In the genomic region with DNA sequence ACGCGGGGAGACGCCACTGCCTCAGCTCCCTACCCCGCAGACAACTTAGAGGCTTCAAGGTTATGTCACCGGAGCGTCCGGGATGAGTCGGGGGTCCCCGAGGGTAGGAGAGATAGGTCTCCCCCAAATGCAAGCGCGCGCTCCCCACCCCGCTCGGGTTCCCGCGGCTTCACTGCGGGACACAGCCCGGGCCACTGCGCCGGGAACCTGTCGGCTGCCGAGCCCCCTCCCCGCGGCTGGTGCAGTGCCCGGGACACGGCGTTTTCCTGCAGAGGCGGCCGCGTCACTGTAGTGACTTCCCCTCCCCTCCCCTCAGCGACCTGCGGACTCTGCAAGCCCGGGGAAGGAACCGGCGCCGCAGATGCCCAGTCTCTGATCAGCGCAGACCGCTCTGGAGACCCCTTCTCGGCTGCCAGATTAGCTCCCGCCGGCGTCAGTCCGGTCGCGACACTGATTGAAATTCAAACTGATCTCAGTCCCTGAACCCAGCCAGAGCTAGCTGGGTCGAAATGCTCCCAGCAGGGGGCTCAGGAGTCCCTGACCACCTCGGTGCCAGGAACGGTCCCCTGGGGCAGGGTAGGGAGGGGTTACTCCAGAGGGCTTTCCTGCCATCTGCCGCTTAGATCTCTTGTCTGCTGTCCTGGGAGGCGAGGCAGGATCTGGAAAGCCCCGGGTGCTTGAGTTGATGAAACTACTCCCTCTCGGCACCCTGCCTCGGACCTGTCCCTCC, we compare ENCODE assay signal across 8 mouse cellular contexts. TPM values are rescaled to one million over a fixed set of nuclear protein-coding genes. Genes with fewer than 3 reads are reported as not detected.
A peak's percentile ranks its signal among the peaks of the same experiment; 100 is the strongest.
DNase-seq lines count a peak whose midpoint lies in the region; ATAC-seq and TF ChIP-seq lines count a peak whose summit lies in the region.

No protein-coding gene starts in this region.

- DNase-seq in layer of hippocampus, adult 2 months (ENCODE audit: low spot score in 2 of 2): peak in 1 of 2 experiments; percentile 40
- DNase-seq in layer of hippocampus, adult 9-11 months: no peak
- DNase-seq in cerebellum, adult 18-20 months: peak; percentile 27 to 39
- DNase-seq in forebrain, postnatal 0 days: peak; percentile 68
- DNase-seq in hindbrain, embryonic 11.5 days (ENCODE audit: low spot score): peak; percentile 86
- DNase-seq in stomach, postnatal 0 days (ENCODE audit: low spot score): peak; percentile 53

- H3K4me1 ChIP-seq in forebrain, postnatal 0 days (ENCODE audit: insufficient read depth): 0 out of 2 replicates have a peak, but pooled peaks cover 3% of the 10 kb centered on the region
- H3K4me1 ChIP-seq in hindbrain, embryonic 11.5 days (replicated peaks; ENCODE audit: control insufficient read depth, insufficient read depth, low read length): peaks cover 4% of the 10 kb centered on the region; the same call in 1 of the 2 replicates
- peaks cover 34% of the 10 kb centered on the region for H3K4me1 ChIP-seq in limb, embryonic 13.5 days
- peaks cover 39% of the 10 kb centered on the region for H3K4me1 ChIP-seq in midbrain, embryonic 13.5 days (replicated peaks)
- no peaks in the 10 kb centered on the region for H3K4me1 ChIP-seq in stomach, postnatal 0 days (replicated peaks; ENCODE audit: control insufficient read depth, insufficient read depth)

- TF ChIP-seq CTCF in layer of hippocampus, adult 2 months (conservative IDR thresholded peaks at IDR 0.05): peak; percentile 61
- peak; percentile 51 for TF ChIP-seq CTCF in forebrain, postnatal 0 days (IDR thresholded peaks at IDR 0.05; ENCODE audit: low read depth)
- peak; percentile 54 for TF ChIP-seq CTCF in stomach, postnatal 0 days (IDR thresholded peaks at IDR 0.05; ENCODE audit: low read depth)

- no peaks in the 10 kb centered on the region for H3K27me3 ChIP-seq in forebrain, postnatal 0 days (ENCODE audit: insufficient read depth, low read length)
- H3K27me3 ChIP-seq in hindbrain, embryonic 11.5 days (ENCODE audit: control insufficient read depth, insufficient read depth, low read length): no peaks in the 10 kb centered on the region; the same call in 1 of the 2 replicates
- peaks cover 70% of the 10 kb centered on the region for H3K27me3 ChIP-seq in limb, embryonic 13.5 days
- peaks cover 2% of the 10 kb centered on the region; the same call in 1 of the 2 replicates for H3K27me3 ChIP-seq in midbrain, embryonic 13.5 days
- H3K27me3 ChIP-seq in stomach, postnatal 0 days (ENCODE audit: control insufficient read depth, insufficient read depth, low read length): no peaks in the 10 kb centered on the region; the same call in 1 of the 2 replicates

- peak overlapping the region; percentile 87 for H3K27ac ChIP-seq in layer of hippocampus, adult 2 months
- peak overlapping the region; percentile 3; the same call in 1 of the 2 replicates for H3K27ac ChIP-seq in forebrain, postnatal 0 days (ENCODE audit: low read depth, low read length)
- peak overlapping the region; percentile 89 for H3K27ac ChIP-seq in hindbrain, embryonic 11.5 days (ENCODE audit: low read depth, low read length)
- H3K27ac ChIP-seq in limb, embryonic 13.5 days: no peak overlapping the region
- peak overlapping the region; percentile 87 for H3K27ac ChIP-seq in midbrain, embryonic 13.5 days
- H3K27ac ChIP-seq in stomach, postnatal 0 days (replicated peaks): peak overlapping the region; percentile 58; the same call in 1 of the 2 replicates

- peak overlapping the region; percentile 69 for H3K4me3 ChIP-seq in layer of hippocampus, adult 2 months
- peak overlapping the region; percentile 77 for H3K4me3 ChIP-seq in forebrain, postnatal 0 days (ENCODE audit: low read depth, low read length)
- peak overlapping the region; percentile 78 for H3K4me3 ChIP-seq in hindbrain, embryonic 11.5 days (ENCODE audit: low read depth, low read length)
- H3K4me3 ChIP-seq in limb, embryonic 13.5 days: peak overlapping the region; percentile 72
- peak overlapping the region; percentile 78 for H3K4me3 ChIP-seq in midbrain, embryonic 13.5 days (replicated peaks)
- peak overlapping the region; percentile 67 for H3K4me3 ChIP-seq in stomach, postnatal 0 days (ENCODE audit: low read depth, low read length)

- under 1% methylated on average over 53 of the region's 53 CpGs for WGBS in forebrain, postnatal 0 days
- under 1% methylated on average over 41 of the region's 53 CpGs for WGBS in hindbrain, embryonic 11.5 days
- under 1% methylated on average over 53 of the region's 53 CpGs for WGBS in limb, embryonic 13.5 days
- under 1% methylated on average over 52 of the region's 53 CpGs for WGBS in midbrain, embryonic 13.5 days
- under 1% methylated on average over 45 of the region's 53 CpGs for WGBS in stomach, postnatal 0 days

- TF ChIP-seq EP300 in stomach, postnatal 0 days (optimal IDR thresholded peaks at IDR 0.05): no peak

- H3K9me3 ChIP-seq in forebrain, postnatal 0 days (ENCODE audit: low read length): no peaks in the 10 kb centered on the region
- no peaks in the 10 kb centered on the region for H3K9me3 ChIP-seq in hindbrain, embryonic 11.5 days (ENCODE audit: control insufficient read depth, low read length)
- H3K9me3 ChIP-seq in limb, embryonic 13.5 days: peaks cover 3% of the 10 kb centered on the region; the same call in 1 of the 2 replicates
- H3K9me3 ChIP-seq in midbrain, embryonic 13.5 days: no peaks in the 10 kb centered on the region
- H3K9me3 ChIP-seq in stomach, postnatal 0 days (ENCODE audit: control insufficient read depth, low read length): no peaks in the 10 kb centered on the region

- H3K9ac ChIP-seq in forebrain, postnatal 0 days: peak overlapping the region; percentile 65
- H3K9ac ChIP-seq in hindbrain, embryonic 11.5 days (ENCODE audit: low read depth, low read length): peak overlapping the region; percentile 83
- H3K9ac ChIP-seq in limb, embryonic 13.5 days: peak overlapping the region; percentile 75
- H3K9ac ChIP-seq in midbrain, embryonic 13.5 days (replicated peaks): peak overlapping the region; percentile 87
- peak overlapping the region; percentile 68 for H3K9ac ChIP-seq in stomach, postnatal 0 days (ENCODE audit: low read length)

- H3K4me2 ChIP-seq in forebrain, postnatal 0 days (ENCODE audit: low read depth): peak overlapping the region; percentile 99
- peak overlapping the region; percentile 98 for H3K4me2 ChIP-seq in hindbrain, embryonic 11.5 days (replicated peaks; ENCODE audit: low read depth, low read length)
- peak overlapping the region; percentile 99 for H3K4me2 ChIP-seq in limb, embryonic 13.5 days (replicated peaks)
- peak overlapping the region; percentile 99 for H3K4me2 ChIP-seq in midbrain, embryonic 13.5 days (replicated peaks)
- H3K4me2 ChIP-seq in stomach, postnatal 0 days (replicated peaks; ENCODE audit: low read depth): peak overlapping the region; percentile 99

- peak; percentile 33 for ATAC-seq in forebrain, postnatal 0 days
- peak; percentile 69 for ATAC-seq in hindbrain, embryonic 11.5 days (ENCODE audit: low FRiP score)
- ATAC-seq in limb, embryonic 13.5 days (ENCODE audit: low FRiP score, low read depth): peak; percentile 4; the same call in 1 of the 2 replicates
- ATAC-seq in midbrain, embryonic 13.5 days: peak; percentile 73
- ATAC-seq in stomach, postnatal 0 days (ENCODE audit: low FRiP score, low TSS enrichment): peak; percentile 17

- H3K36me3 ChIP-seq in forebrain, postnatal 0 days (ENCODE audit: insufficient read depth): no peaks in the 10 kb centered on the region
- no peaks in the 10 kb centered on the region for H3K36me3 ChIP-seq in hindbrain, embryonic 11.5 days (ENCODE audit: control insufficient read depth, insufficient read depth, low read length)
- no peaks in the 10 kb centered on the region for H3K36me3 ChIP-seq in limb, embryonic 13.5 days
- H3K36me3 ChIP-seq in midbrain, embryonic 13.5 days: no peaks in the 10 kb centered on the region
- no peaks in the 10 kb centered on the region for H3K36me3 ChIP-seq in stomach, postnatal 0 days (ENCODE audit: control insufficient read depth, insufficient read depth, low read length)

RNA-seq across cellular contexts. Expression of a gene that starts 0.8 kb away (rescaled TPM):
- 10 to 100 TPM; 27.2 to 27.6 TPM for total RNA-seq in layer of hippocampus, adult 2 months (2021)
- total RNA-seq in forebrain, postnatal 0 days (2014; rRNA removed): 3.8 and 6.7 TPM in 2 replicates
- 2.5 and 2.8 TPM in 2 replicates for polyA plus RNA-seq in forebrain, postnatal 0 days (2015; fragmentation: Nextera tagmentation; extraction: Ambion mirVana)
- polyA plus RNA-seq in hindbrain, embryonic 11.5 days (2014; fragmentation: Nextera tagmentation; extraction: Ambion mirVana): 13.4 and 16.4 TPM in 2 replicates
- polyA plus RNA-seq in limb, embryonic 13.5 days (2015; fragmentation: Nextera tagmentation; extraction: Ambion mirVana): 3.5 and 3.8 TPM in 2 replicates
- polyA plus RNA-seq in midbrain, embryonic 13.5 days (2015; fragmentation: Nextera tagmentation; extraction: Ambion mirVana): 15.3 and 28.0 TPM in 2 replicates
- 2.7 and 3.4 TPM in 2 replicates for polyA plus RNA-seq in stomach, postnatal 0 days (2015; fragmentation: Nextera tagmentation; extraction: Ambion mirVana)

Comparison
In these comparisons a context has a peak if more than half of its experiments do, and no peak if none do; other contexts are left out.
1. ATAC-seq: peak in every context shown above with its lines; median percentile 73 in midbrain, embryonic 13.5 days; 69 in hindbrain, embryonic 11.5 days; 33 in forebrain, postnatal 0 days; 17 in stomach, postnatal 0 days; 4 in limb, embryonic 13.5 days.